Mouse (Mus musculus) testis, adult 2 months (tissue): ENCODE measurements around the gene Nup155.

Experiments used
- CTCF ChIP-seq: fragments of 200-500 bp; IDR thresholded peaks from 2 replicates; pipeline ENCODE4 v1.5.1; 2012; ENCODE audit warnings: low read depth, mild to moderate bottlenecking, inconsistent platforms, low read length, moderate library complexity; ENCODE audit not compliant: control insufficient read depth, insufficient read depth, insufficient replicate concordance
- POLR2A ChIP-seq: fragments of 200-500 bp; IDR thresholded peaks from 2 replicates; pipeline ENCODE4 v1.6.1; 2012; ENCODE audit warnings: low read depth, mild to moderate bottlenecking, inconsistent platforms, low read length, moderate library complexity; ENCODE audit not compliant: control insufficient read depth

- TF ChIP-seq CTCF = no peak
- no peak for TF ChIP-seq POLR2A
Measured at GRCm38 (mm10) chr15:8088715-8089114, 20.4 kb upstream of the Nup155 start.
